Mouse (Mus musculus): ENCODE measurements at regions not wholly inside any gene's neighbourhood (a gene's known extent, or its start where the extent isn't known, plus 50 kb on each side); places are given as distances from the start of the nearest gene placed in this dataset.

DNA sequence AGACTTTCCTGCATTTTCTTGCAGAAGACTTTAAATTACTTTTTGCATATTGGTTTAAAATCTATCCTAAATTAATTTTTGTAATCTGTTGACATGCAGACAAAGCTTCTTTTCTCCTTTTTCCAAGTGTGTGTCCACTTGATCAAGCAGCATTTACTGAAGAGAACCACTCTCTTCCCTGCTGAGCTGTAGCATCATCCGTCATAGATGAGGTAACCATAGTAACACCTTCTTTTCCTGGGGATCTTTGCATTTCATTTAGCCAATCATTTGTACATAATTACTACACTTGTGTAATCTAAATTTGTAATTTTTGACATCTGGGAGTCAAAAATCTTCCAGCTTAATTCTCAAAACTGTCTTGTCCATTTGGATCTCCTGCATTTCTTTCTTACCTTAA is 53.2 kb upstream of the Dnajc1 start:
- DNase-seq (ENCODE audit: low spot score): no peak
